Mouse (Mus musculus) 3T3-L1 (cell line): Measurements from ENCODE around the gene Ripor3.

Experiments
- DNase-seq: peaks from one replicate; pipeline ENCODE4 v3.0.0-alpha.2; 2015; ENCODE audit warnings: low read depth, low spot score

The Ripor3 gene

GRCm38 (mm10) chr2:167932727-167933231 is 77.6 kb downstream of the Ripor3 start:
- DNase-seq = no peak

- DNase-seq = peak; percentile 95
Measured at GRCm38 (mm10) chr2:167931985-167932726, 78.3 kb downstream of the Ripor3 start, which contains the start of gene Ptpn1. Gene Ptpn1, plus strand, starts transcription at chr2:167932057.

GRCm38 (mm10) chr2:167930975-167931374 is 79.4 kb downstream of the Ripor3 start:
- no peak for DNase-seq
